Mouse (Mus musculus): ENCODE results near the gene Cops7a. TPM values are rescaled to one million over a fixed set of nuclear protein-coding genes. Genes with fewer than 3 reads are reported as not detected.

Cops7a gene
- polyA plus RNA-seq, 1 experiment from 2014 or later: 142 TPM

GRCm38 (mm10) chr6:124995246-124995645 is 29.9 kb upstream of the Cops7a start:
- Histone ChIP-seq H3K27me3 (ENCODE audit: low read depth, poor library complexity, severe bottlenecking) (peaks cover 93% of the 10 kb centered on the region), H3K36me3 (no peaks in the 10 kb centered on the region), H3K27ac (replicated peaks) (no peak overlapping the region), H3K4me3 (no peak overlapping the region), H3K9me3 (replicated peaks) (peaks cover 5% of the 10 kb centered on the region), H3K4me1 (peaks cover 30% of the 10 kb centered on the region)
- WGBS: 89% methylated on average over 7 of the region's 7 CpGs
- no peak for DNase-seq (ENCODE audit: low spot score)

- peaks cover 30% of the 10 kb centered on the region for H3K4me1 ChIP-seq
- H3K27me3 ChIP-seq (ENCODE audit: low read depth, poor library complexity, severe bottlenecking): peaks cover 79% of the 10 kb centered on the region
- WGBS: 8% methylated on average over 11 of the region's 11 CpGs
- H3K9me3 ChIP-seq (replicated peaks): peaks cover 12% of the 10 kb centered on the region
- H3K27ac ChIP-seq (replicated peaks): 0 out of 2 replicates have a peak overlapping the region, but pooled peaks have one; percentile 6
- H3K4me3 ChIP-seq: peak overlapping the region; percentile 34
- no peaks in the 10 kb centered on the region for H3K36me3 ChIP-seq
- DNase-seq (ENCODE audit: low spot score): peak; percentile 53
Measured at GRCm38 (mm10) chr6:124993876-124994275, 28.5 kb upstream of the Cops7a start.

- peaks cover 74% of the 10 kb centered on the region for H3K27me3 ChIP-seq (ENCODE audit: low read depth, poor library complexity, severe bottlenecking)
Measured at GRCm38 (mm10) chr6:124993365-124993764, 28.0 kb upstream of the Cops7a start.

GRCm38 (mm10) chr6:124992241-124992640 is 26.9 kb upstream of the Cops7a start:
- Histone ChIP-seq H3K4me3 (no peak overlapping the region), H3K36me3 (no peaks in the 10 kb centered on the region), H3K27ac (replicated peaks) (no peak overlapping the region), H3K9me3 (replicated peaks) (peaks cover 12% of the 10 kb centered on the region), H3K4me1 (peaks cover 21% of the 10 kb centered on the region), H3K27me3 (ENCODE audit: low read depth, poor library complexity, severe bottlenecking) (peaks cover 63% of the 10 kb centered on the region)
- WGBS: 91% methylated on average over 4 of the region's 4 CpGs
- DNase-seq (ENCODE audit: low spot score): no peak

More at GRCm38 (mm10) chr6:124993365-124993764, 28.0 kb upstream of the Cops7a start:
- no peaks in the 10 kb centered on the region for H3K36me3 ChIP-seq
- no peak overlapping the region for H3K4me3 ChIP-seq
- 89% methylated on average over 9 of the region's 9 CpGs for WGBS
- no peak overlapping the region for H3K27ac ChIP-seq (replicated peaks)
- no peak for DNase-seq (ENCODE audit: low spot score)
- H3K9me3 ChIP-seq (replicated peaks): peaks cover 12% of the 10 kb centered on the region
- peaks cover 30% of the 10 kb centered on the region for H3K4me1 ChIP-seq

GRCm38 (mm10) chr6:124967766-124968165 is 2.4 kb upstream of the Cops7a start:
- 73% methylated on average over 4 of the region's 4 CpGs for WGBS
- Histone ChIP-seq H3K27ac (replicated peaks) (no peak overlapping the region), H3K4me1 (peaks cover 21% of the 10 kb centered on the region), H3K4me3 (no peak overlapping the region), H3K27me3 (ENCODE audit: low read depth, poor library complexity, severe bottlenecking) (no peaks in the 10 kb centered on the region), H3K9me3 (replicated peaks) (peaks cover 3% of the 10 kb centered on the region; the same call in 1 of the 2 replicates), H3K36me3 (peaks cover 17% of the 10 kb centered on the region)
- DNase-seq (ENCODE audit: low spot score): peak; percentile 47

DNA sequence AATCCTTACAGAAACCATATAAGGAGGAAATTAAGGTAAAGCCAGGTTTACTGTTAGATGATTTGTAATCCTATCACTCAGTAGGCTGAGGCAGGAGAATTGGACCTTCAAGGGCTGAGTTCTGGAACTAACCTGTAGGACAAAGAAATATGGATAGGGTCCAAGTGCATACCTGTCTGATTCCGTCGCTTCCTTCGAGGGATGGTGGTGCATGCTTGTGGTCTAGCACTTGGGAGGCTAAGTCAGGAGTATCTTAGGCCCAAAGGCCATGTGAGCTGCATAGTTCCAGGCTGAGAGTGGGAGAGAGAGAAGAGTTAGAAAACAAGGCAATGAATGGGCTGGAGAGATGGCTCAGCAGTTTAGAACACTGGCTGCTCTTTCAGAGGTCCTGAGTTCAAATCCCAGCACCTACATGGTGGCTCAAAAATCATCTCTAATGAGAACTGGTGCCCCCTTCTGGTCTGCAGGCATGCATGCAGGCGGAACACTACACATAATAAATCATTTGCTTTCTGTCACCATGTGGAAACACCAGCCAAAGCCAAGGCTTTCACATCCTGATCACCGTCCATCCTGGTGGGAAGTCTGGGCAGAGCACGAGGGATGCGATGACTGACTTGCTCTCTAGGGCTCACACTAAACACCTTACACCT is 1.3 kb upstream of the Cops7a start:
- 96% methylated on average over 7 of the region's 7 CpGs for WGBS
- no peak overlapping the region for H3K27ac ChIP-seq (replicated peaks)
- H3K36me3 ChIP-seq: peaks cover 29% of the 10 kb centered on the region
- H3K27me3 ChIP-seq (ENCODE audit: low read depth, poor library complexity, severe bottlenecking): no peaks in the 10 kb centered on the region
- H3K4me1 ChIP-seq: peaks cover 21% of the 10 kb centered on the region
- peak overlapping the region; percentile 87 for H3K4me3 ChIP-seq
- peaks cover 3% of the 10 kb centered on the region; the same call in 1 of the 2 replicates for H3K9me3 ChIP-seq (replicated peaks)
- DNase-seq (ENCODE audit: low spot score): no peak

DNA sequence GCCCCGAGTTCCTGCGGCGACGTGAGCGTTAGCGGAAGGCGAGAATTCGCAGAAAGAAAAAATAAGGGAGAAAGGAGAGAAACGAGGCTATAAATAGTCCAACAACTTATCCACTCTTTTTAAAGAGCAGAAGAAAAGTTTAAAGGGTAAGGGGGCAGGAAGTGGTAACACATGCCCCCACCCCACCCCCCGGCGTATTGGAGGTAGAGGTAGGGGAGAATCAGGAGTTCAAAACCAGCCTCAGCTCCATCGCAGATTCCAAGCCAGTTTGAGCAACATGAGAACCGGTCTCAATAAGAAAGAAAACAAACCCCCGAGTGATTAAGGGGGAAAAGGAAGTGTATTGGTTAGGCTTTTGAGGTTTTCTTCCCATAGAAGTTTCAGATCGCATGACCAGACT is 409 bp upstream of the Cops7a start:
- WGBS: 18% methylated on average over 15 of the region's 15 CpGs
- Histone ChIP-seq H3K4me3 (peak overlapping the region; percentile 87), H3K27me3 (ENCODE audit: low read depth, poor library complexity, severe bottlenecking) (no peaks in the 10 kb centered on the region)

GRCm38 (mm10) chr6:124964638-124965037 is 700 bp downstream of the Cops7a start:
- WGBS: 42% methylated on average over 16 of the region's 16 CpGs
- peak overlapping the region; percentile 87 for H3K4me3 ChIP-seq
- peaks cover 21% of the 10 kb centered on the region for H3K4me1 ChIP-seq
- no peak for DNase-seq (ENCODE audit: low spot score)
- H3K36me3 ChIP-seq: peaks cover 48% of the 10 kb centered on the region
- H3K9me3 ChIP-seq (replicated peaks): peaks cover 3% of the 10 kb centered on the region; the same call in 1 of the 2 replicates
- peak overlapping the region; percentile 97 for H3K27ac ChIP-seq (replicated peaks)
- H3K27me3 ChIP-seq (ENCODE audit: low read depth, poor library complexity, severe bottlenecking): no peaks in the 10 kb centered on the region

More for the DNA sequence above, 409 bp upstream of the Cops7a start:
- Histone ChIP-seq H3K27ac (replicated peaks) (peak overlapping the region; percentile 97), H3K4me1 (peaks cover 21% of the 10 kb centered on the region), H3K36me3 (peaks cover 37% of the 10 kb centered on the region), H3K9me3 (replicated peaks) (peaks cover 3% of the 10 kb centered on the region; the same call in 1 of the 2 replicates)
- DNase-seq (ENCODE audit: low spot score): no peak

DNA sequence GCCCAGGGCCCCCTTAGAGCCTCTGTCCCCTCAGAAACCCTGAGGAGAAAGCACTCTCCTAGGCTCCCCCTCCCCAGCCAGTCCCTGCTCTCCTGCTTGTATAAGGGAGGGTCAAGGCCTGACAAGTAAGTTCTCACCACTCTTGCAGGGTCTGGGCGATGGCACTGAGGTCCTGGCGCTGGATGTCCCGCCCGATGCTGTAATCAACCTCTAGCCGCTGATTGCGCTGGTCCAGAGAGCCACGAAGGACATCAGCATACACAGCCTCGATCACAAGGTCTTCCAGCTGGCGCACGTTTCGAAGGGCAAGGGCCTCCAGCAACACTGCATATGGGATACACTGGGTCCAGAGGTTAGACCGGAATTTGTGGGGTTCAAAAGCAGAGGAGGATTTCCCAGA is 4.3 kb downstream of the Cops7a start:
- no peak for DNase-seq (ENCODE audit: low spot score)
- peaks cover 71% of the 10 kb centered on the region for H3K36me3 ChIP-seq
- H3K27ac ChIP-seq (replicated peaks): no peak overlapping the region
- H3K4me3 ChIP-seq: no peak overlapping the region
- H3K27me3 ChIP-seq (ENCODE audit: low read depth, poor library complexity, severe bottlenecking): no peaks in the 10 kb centered on the region
- H3K9me3 ChIP-seq (replicated peaks): no peaks in the 10 kb centered on the region
- WGBS: 95% methylated on average over 12 of the region's 12 CpGs
- H3K4me1 ChIP-seq: peaks cover 17% of the 10 kb centered on the region

GRCm38 (mm10) chr6:124959960-124960359 is 5.4 kb downstream of the Cops7a start:
- no peak for DNase-seq (ENCODE audit: low spot score)
- H3K27ac ChIP-seq (replicated peaks): no peak overlapping the region
- peaks cover 9% of the 10 kb centered on the region for H3K4me1 ChIP-seq
- H3K36me3 ChIP-seq: peaks cover 82% of the 10 kb centered on the region
- H3K27me3 ChIP-seq (ENCODE audit: low read depth, poor library complexity, severe bottlenecking): no peaks in the 10 kb centered on the region
- WGBS: 95% methylated on average over 13 of the region's 13 CpGs
- no peaks in the 10 kb centered on the region for H3K9me3 ChIP-seq (replicated peaks)
- no peak overlapping the region for H3K4me3 ChIP-seq

DNA sequence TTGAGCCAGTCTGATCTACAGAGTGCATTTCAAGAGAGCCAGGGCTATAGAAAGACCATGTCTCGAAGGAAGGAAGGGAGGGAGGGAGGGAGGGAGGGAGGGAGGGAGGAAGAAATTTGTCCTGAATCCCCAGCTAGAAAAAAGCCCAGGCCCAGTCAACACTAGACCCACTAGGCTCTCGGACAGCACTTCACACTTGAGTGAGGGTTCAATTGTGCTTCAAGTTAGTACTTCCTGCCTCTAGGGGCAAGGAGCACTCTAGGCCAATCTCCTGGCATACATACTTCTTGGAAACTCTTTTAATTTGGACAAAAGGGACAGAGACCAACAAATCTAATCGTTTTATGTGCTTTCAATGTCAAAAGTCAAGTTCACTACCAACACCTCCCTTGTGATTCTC is 7.2 kb downstream of the Cops7a start:
- H3K4me1 ChIP-seq: no peaks in the 10 kb centered on the region
- H3K4me3 ChIP-seq: no peak overlapping the region
- H3K36me3 ChIP-seq: peaks cover 80% of the 10 kb centered on the region
- no peak overlapping the region for H3K27ac ChIP-seq (replicated peaks)
- 89% methylated on average over 3 of the region's 3 CpGs for WGBS
- no peak for DNase-seq (ENCODE audit: low spot score)
- H3K27me3 ChIP-seq (ENCODE audit: low read depth, poor library complexity, severe bottlenecking): no peaks in the 10 kb centered on the region
- H3K9me3 ChIP-seq (replicated peaks): no peaks in the 10 kb centered on the region

DNA sequence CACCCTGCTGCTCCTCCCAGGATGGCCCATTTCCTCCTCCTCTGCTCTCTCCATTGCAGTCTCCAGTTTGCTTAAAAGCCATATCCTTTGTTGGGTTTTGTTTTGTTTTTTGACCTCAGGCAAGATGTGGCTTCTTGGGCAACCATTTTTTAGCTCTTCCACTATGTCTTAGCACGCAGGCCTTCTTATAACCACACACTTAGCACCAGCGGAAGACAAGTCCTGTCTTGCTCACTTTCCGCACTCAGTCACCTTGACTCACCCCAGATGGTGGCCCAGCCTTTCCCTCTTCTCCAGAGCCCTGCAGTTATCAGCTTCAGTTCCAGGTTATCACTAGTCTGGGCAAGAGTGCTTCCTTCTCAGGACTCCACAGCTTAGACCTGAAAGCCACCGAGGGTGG is 10.1 kb downstream of the Cops7a start:
- Histone ChIP-seq H3K4me3 (no peak overlapping the region), H3K27me3 (ENCODE audit: low read depth, poor library complexity, severe bottlenecking) (no peaks in the 10 kb centered on the region), H3K36me3 (peaks cover 53% of the 10 kb centered on the region), H3K27ac (replicated peaks) (no peak overlapping the region), H3K4me1 (no peaks in the 10 kb centered on the region), H3K9me3 (replicated peaks) (peaks cover 11% of the 10 kb centered on the region)
- 96% methylated on average over 4 of the region's 4 CpGs for WGBS
- no peak for DNase-seq (ENCODE audit: low spot score)

DNA sequence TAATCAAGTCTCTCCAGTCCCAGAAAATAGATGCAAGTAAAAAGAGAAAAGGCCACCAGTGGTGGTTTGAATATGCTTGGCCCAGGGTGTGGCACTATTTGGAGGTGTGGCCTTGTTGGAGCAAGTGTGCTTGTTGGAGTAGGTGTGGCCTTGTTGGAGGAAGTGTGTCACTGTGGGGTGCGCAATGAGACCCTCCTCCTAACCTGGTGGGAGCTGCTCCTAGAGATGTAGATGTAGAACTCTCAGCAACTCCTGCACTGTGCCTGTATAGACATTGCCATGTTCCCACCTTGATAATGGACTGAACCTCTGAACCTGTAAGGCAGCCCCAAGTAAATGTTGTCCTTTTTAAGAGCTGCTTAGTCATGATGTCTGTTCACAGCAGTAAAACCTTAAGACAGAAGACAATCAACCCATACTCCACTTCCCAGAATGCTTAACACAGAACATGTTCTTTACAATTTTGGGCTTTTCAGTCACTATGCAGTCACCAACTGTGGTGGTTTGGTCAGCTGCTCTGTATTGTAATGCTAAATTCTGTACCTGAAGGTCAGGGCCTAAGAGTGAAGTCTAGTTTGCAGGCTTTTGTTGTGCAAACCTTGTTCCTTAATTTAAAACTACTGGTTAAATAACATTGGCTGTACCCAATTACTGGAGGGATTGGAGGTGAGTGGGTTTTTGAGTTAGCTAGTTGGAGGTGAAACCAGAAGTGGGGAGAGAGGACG is 11.2 kb downstream of the Cops7a start:
- WGBS: 86% methylated on average over 2 of the region's 2 CpGs
- DNase-seq (ENCODE audit: low spot score): no peak
- no peak overlapping the region for H3K4me3 ChIP-seq
- H3K4me1 ChIP-seq: no peaks in the 10 kb centered on the region
- no peaks in the 10 kb centered on the region for H3K27me3 ChIP-seq (ENCODE audit: low read depth, poor library complexity, severe bottlenecking)
- H3K9me3 ChIP-seq (replicated peaks): peaks cover 11% of the 10 kb centered on the region
- H3K27ac ChIP-seq (replicated peaks): no peak overlapping the region
- peaks cover 42% of the 10 kb centered on the region for H3K36me3 ChIP-seq
